Mouse (Mus musculus): ENCODE data around the gene Pmch.

DNA sequence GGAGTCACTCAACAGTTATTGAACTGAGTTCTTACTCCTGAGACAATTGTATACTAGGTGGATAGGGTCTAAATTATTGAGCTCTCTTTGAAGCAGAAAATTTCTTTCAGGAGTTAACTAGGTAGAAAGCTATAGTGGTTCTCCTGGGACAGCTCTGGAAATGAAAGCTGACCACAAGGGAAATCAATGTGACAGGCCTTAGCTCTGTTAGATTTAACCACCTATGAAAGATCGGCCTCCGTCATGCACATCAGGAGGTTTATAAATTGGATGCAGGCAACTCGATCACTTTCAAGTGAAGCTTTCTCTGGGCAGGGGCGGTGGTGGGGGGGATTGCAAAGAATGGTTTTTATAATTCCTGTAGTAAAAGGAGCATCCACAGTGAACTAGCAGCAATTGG is 27.4 kb upstream of the Pmch start:
- TF ChIP-seq POLR2A (IDR thresholded peaks at IDR 0.05; ENCODE audit: control insufficient read depth, low read depth, low read length) (no peak), CTCF (IDR thresholded peaks at IDR 0.05; ENCODE audit: control insufficient read depth, insufficient read depth, insufficient replicate concordance, low read depth, low read length) (no peak)

Data from testis, adult 2 months (tissue).